Mouse (Mus musculus) bone marrow, adult 2 months (tissue): ENCODE results near the gene Ccser2. TPM values are rescaled to one million over a fixed set of nuclear protein-coding genes. Genes with fewer than 3 reads are reported as not detected.

ENCODE experiments used
- H3K27ac ChIP-seq: fragments of 200-500 bp; 2 replicates; pipeline ENCODE4 v1.5.1; 2012; ENCODE audit warnings: low read depth, mild to moderate bottlenecking, control low read depth, inconsistent platforms, low read length; ENCODE audit not compliant: control insufficient read depth, poor library complexity, insufficient read depth
- H3K4me1 ChIP-seq: fragments of 200-500 bp; 2 replicates; pipeline ENCODE4 v1.6.1; 2011; ENCODE audit warnings: low read length; ENCODE audit not compliant: control insufficient read depth, insufficient read depth
- H3K4me3 ChIP-seq: fragments of 200-500 bp; replicated peaks from 2 replicates; pipeline ENCODE3; 2011; ENCODE audit warnings: mild to moderate bottlenecking, low read depth, low read length, control low read depth; ENCODE audit not compliant: control insufficient read depth
- CTCF ChIP-seq: fragments of 200-500 bp; IDR thresholded peaks from 2 replicates; pipeline ENCODE4 v1.5.1; 2011; ENCODE audit warnings: low read length, control low read depth; ENCODE audit not compliant: control insufficient read depth, insufficient read depth
- POLR2A ChIP-seq: fragments of 200-500 bp; IDR thresholded peaks from 2 replicates; pipeline ENCODE4 v1.6.1; 2011; ENCODE audit warnings: low read depth, mild to moderate bottlenecking, control low read depth, low read length, borderline replicate concordance; ENCODE audit not compliant: control insufficient read depth
- WGBS: fragments of 180-500 bp; shearing (Covaris S2); methylation state at CpG from one replicate; pipeline ENCODE4 v1.1.7; 2018; 5-methylcytosine and 5-hydroxymethylcytosine counted together
- polyA plus RNA-seq: library from polyadenylated mRNA; stranded (reverse); fragments of >200 nt; gene quantifications from 2 replicates; pipeline ENCODE4 v1.2.4, GENCODE M21; 2011; ENCODE audit warnings: low replicate concordance; ENCODE audit not compliant: missing spikeins, insufficient read depth, insufficient read length

Ccser2 gene
- polyA plus RNA-seq, 1 experiment: 6.8 TPM

DNA sequence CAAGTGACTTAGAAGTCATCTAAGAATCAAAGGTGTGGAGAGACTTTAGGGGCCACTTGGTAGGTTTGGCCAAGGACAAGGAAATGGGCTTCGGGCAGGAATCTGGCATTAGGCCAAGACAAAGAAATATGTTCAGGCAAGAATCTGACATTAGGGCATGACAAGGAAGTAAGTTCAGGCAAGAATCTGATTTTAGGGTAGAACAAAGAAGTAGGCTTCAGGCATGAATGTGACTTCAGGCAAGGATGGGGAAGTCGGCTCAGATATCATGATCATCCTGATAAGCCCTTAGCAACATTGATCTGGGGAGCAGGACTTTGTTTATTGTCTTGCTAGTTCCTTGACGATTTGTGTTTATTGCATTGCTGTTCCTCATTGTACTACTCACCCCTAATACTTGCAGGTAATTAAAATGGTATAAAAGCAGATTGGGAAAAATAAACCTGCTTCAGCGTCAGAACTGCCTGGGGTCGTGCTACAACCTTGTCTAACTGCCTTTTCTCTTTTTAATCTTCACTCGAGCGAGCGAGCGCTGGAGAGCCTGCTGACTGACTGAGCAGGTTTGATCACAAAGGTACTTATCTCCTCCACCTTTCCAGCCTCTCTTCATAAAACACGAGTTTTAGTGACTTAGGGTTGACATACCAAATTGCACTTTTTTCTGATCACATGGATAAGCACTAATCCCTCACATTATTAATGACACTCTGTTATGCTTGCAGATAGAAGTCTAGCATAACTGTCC, 35.8 kb downstream of the Ccser2 start:
- TF ChIP-seq CTCF (no peak), POLR2A (no peak)
- no peak overlapping the region for H3K27ac ChIP-seq
- no peak overlapping the region for H3K4me3 ChIP-seq
- 54% methylated on average over 10 of the region's 10 CpGs for WGBS
- H3K4me1 ChIP-seq: peaks cover 2% of the 10 kb centered on the region

DNA sequence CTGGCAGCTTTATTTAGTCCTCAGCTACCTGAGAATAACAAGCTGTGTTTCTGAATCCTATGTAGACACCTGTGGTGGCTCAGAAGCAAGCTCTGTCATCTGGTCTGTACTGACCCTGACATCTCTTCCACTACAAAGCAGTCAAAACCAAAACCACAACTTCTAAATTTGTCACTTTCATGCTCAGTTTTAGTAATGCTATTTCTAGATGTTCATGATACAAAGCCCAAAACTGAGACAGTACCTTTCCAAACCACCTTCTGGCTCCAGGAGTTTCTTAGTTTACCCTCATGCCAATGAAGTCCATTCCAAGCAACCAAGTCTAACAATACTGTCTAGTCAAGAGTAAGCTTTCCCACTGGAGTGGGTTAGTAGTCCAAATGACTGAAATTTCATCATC, 36.5 kb downstream of the Ccser2 start:
- H3K4me1 ChIP-seq: peaks cover 2% of the 10 kb centered on the region
- H3K4me3 ChIP-seq: no peak overlapping the region
- TF ChIP-seq POLR2A (no peak), CTCF (no peak)
- no peak overlapping the region for H3K27ac ChIP-seq

DNA sequence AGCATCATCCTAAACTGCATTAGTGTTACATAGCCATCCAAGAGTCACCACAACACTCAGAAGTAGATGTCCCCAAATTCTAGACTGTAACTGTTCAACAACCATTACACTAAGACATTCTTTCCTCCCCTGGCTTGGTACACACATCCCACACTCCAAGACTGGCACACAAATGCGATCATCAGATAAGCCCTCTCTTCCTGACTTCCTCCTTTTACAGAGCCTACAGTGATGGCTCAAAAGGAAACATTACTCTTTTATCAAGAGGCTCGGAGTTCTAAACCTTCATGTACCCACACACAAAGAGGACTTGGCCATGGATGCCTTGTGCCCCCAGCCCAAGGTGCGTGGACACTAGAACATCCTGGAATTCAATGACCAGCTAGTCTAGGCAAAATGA, 45.2 kb downstream of the Ccser2 start:
- Histone ChIP-seq H3K27ac (no peak overlapping the region), H3K4me1 (no peaks in the 10 kb centered on the region), H3K4me3 (no peak overlapping the region)
- TF ChIP-seq CTCF (no peak), POLR2A (no peak)
- 56% methylated on average over 3 of the region's 3 CpGs for WGBS

DNA sequence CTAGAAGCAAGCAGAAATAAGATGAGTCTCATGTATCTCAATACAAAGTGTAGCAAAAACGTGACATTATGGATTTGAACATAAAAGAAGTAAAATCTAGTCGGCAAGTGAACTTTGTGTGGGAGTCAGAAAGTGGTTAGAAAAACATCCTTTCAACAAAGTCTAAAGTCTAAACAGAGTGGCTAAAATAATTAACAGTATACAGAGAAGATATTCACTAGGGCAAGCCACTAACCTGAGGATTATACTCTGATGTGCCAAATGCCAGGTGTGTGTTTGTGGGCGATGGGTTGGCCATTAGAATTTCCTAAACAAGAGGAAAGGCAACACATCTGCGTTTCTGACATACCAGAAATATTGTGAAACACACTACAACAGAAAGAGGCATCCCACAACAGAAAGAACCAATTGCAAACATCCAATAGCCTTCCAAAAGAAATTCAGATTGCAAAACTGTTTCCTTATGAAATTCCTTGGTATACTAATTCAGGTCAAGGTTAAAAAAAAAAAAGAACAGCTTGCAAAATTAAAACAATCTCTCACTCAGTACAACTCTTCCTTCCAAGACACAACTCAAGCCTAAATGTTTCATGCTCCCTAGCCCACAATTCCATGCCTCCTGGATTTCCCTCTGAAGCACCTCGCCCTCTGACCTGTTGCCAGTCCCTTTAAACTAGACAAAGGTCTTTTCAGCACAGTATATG, 47.1 kb downstream of the Ccser2 start:
- 68% methylated on average over 5 of the region's 5 CpGs for WGBS
- Histone ChIP-seq H3K4me3 (no peak overlapping the region), H3K4me1 (no peaks in the 10 kb centered on the region), H3K27ac (no peak overlapping the region)
- TF ChIP-seq POLR2A (no peak), CTCF (no peak)

DNA sequence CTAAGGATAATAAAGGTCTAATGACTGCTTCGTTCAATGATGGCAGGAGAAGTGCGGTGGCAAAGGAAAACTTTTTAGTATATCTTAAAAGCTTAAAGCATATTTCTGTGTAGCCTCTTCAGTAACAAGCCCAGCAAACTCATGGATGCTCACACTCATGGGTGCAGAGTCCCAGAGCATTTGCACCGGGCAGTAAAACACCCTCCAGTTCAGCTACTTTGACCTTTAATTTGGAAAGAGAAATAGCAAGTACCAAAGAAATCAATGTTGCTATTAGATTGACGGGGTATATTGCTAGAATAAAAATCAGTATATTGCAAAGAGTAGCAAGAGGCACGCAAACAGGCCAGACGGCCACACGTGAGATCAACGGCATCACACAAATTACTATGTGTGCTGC, 48.7 kb downstream of the Ccser2 start:
- 87% methylated on average over 8 of the region's 8 CpGs for WGBS

DNA sequence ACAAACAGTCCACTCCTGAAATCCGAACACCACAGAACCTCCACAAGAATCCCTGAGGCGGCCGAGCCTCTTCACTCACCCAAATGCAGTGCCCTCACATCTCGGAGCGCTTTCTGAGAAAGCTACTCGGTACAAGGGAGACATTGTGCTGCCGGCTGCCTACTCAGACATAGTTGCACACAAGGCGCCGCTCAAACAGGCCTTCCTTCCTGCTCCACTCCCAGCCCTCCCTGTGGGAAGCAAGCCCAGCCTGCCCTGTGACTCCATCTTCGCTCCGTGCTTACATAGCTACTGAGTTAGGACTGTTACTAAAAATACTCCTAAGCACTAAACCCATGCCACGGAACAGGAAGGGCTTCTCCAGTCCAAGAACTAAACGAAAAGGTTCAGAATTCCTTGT, 49.4 kb downstream of the Ccser2 start:
- TF ChIP-seq POLR2A (no peak), CTCF (no peak)
- no peaks in the 10 kb centered on the region for H3K4me1 ChIP-seq
- H3K27ac ChIP-seq: no peak overlapping the region
- H3K4me3 ChIP-seq: no peak overlapping the region
- WGBS: 71% methylated on average over 13 of the region's 13 CpGs

More for the DNA sequence above, 48.7 kb downstream of the Ccser2 start:
- H3K4me3 ChIP-seq: no peak overlapping the region
- no peak overlapping the region for H3K27ac ChIP-seq
- no peak for TF ChIP-seq POLR2A
- H3K4me1 ChIP-seq: no peaks in the 10 kb centered on the region

DNA sequence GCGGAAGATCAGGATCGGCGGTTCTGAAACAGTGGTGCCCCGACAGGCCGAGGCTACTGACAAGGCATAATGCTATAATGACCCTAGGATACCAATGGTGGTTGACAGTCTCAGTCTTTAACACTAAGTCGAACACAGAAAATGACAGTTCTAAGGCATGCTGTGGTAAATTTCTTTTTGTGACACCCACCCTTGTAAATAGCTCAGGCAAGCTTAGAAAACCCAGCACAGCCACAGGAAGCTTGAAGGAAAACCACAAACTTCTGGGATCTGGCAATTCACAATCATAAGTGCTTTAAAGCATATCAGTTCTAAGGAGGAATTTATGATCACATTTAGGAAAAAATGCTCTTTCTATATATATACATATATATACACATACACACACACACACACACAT, 53.4 kb downstream of the Ccser2 start:
- WGBS: 62% methylated on average over 6 of the region's 6 CpGs
- Histone ChIP-seq H3K4me3 (no peak overlapping the region), H3K27ac (no peak overlapping the region), H3K4me1 (no peaks in the 10 kb centered on the region)
- TF ChIP-seq CTCF (no peak), POLR2A (no peak)

DNA sequence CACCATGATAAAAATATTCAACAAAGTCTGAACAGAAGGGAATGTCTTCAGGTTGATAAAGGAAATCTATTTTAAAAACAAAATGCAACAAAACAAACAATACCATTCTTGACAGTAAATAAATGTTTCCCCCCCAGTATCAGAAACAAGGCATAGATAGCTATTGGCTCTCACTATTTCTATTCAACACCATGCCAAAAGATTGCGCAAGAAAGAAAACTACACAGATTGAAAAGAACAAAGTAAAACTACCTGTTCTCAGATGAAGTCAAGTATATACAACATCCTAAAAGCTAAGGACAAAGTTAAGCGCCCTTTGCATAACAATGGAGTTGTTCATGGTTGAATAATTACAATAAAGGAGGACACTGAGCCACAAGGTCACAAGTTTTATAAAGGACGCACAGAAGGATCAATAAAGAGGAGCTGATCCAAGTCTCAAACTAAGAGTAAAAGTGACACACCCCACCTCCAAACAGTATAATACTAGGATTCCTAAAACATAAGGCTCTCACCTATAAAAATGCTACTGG, 54.0 kb downstream of the Ccser2 start:
- H3K4me1 ChIP-seq: no peaks in the 10 kb centered on the region
- H3K27ac ChIP-seq: no peak overlapping the region
- H3K4me3 ChIP-seq: no peak overlapping the region
- 81% methylated on average over 3 of the region's 3 CpGs for WGBS
- TF ChIP-seq POLR2A: no peak
- no peak for TF ChIP-seq CTCF

DNA sequence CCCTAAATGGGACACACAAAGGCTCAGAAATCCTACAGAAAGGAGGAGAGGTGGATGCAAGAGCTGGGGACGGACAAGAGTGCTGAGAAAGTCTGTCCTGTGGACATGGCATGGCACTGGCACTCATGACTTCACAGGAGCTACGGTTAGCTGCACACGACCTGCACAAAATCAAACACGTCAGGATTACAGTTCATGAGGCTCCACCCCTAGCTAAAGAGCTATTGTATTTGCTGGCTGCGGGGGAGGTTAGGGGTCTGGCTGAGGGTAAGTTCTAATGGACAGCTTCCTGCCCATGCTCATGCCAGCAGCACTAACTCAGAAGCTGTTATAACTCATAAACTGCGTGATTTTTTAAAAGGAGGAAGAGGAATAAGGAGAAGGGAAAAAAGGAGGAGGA, 56.8 kb downstream of the Ccser2 start:
- Histone ChIP-seq H3K4me3 (no peak overlapping the region), H3K27ac (no peak overlapping the region), H3K4me1 (no peaks in the 10 kb centered on the region)
- 58% methylated on average over 6 of the region's 6 CpGs for WGBS
- TF ChIP-seq CTCF: no peak
- TF ChIP-seq POLR2A: no peak
